22 mouse cellular contexts compared by ENCODE assay signal in the genomic region with DNA sequence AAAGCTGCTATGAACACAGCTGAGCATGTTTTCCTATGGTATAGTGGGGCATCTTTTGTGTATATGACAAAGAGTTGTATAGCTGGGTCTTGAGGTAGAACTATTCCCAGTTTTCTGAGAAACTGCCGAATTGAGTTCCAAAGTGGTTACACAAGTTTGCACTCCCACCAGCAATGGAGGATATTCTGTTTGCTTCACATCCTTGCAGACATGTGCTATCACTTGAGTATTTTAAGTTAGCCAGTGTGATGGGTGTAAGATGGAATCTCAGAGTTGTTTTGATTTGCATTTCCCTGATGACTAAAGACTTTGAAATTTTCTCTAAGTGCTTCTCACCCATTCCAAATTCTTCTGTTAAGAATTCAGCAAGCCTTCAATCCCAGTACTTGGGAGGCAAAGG.
"Had no signal": no experiment of that assay in that cellular context is flagged by ENCODE, and none has a peak within 500 bp of the region (broad histone marks: within the 10 kb centered on the region; RNA-seq: fewer than 3 reads in every experiment).

No protein-coding gene starts in this region.

- DNase-seq: heart, postnatal 10 days; heart, postnatal 14 days; heart, postnatal 36 days; heart, postnatal 4 days; kidney, adult 11 months; kidney, adult 18-20 months; kidney, adult 2 months; kidney, adult 8-10 months; kidney, adult 9 months; kidney, postnatal 10 days; kidney, postnatal 14 days; kidney, postnatal 25 days; kidney, postnatal 36 days; kidney, postnatal 4 days; layer of hippocampus, adult 9-11 months; layer of hippocampus, postnatal 36 days had no signal

- ATAC-seq: hindbrain, embryonic 16.5 days; hindbrain, postnatal 0 days; inflammation-experienced regulatory T-cells, adult 6 months; intestine, embryonic 15.5 days; intestine, embryonic 16.5 days; intestine, postnatal 0 days had no signal
